Mouse (Mus musculus): ENCODE measurements around the gene Klk1b26.
"Not testable (repeated sequence)": the region's sequence is repeated elsewhere in the genome, so short reads cannot be mapped to it uniquely, and the experiment has no call there.

DNA sequence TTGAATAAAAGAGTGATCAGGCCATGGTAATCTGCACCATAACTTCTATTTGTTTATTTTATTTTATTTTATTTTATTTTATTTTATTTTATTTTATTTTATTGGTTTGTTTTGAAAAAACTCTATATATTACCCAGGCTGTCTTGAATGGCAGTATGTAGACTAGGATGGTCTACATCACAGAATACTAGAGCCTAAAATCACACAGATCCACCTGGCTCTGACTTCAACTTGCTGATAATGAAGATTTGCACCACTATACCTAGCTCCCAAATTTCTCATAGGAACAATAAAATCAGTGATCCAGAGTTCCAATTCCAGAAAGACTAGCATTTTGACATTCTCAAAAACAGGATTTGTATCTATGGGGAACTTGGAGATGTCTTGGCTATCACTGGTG is at the start of gene Klk1b26:
- TF ChIP-seq CTCF (IDR thresholded peaks at IDR 0.05; ENCODE audit: low read depth, low read length); POLR2A (IDR thresholded peaks at IDR 0.05; ENCODE audit: extremely low read depth, insufficient read depth, low read length): not testable (repeated sequence)

Data from liver, adult 2 months (tissue).